Mouse (Mus musculus) frontal cortex, adult (tissue): ENCODE results near the gene Ahr.
A peak's percentile ranks its signal among the peaks of the same experiment; 100 is the strongest.

ENCODE experiments used
- ATAC-seq: cut with Nextera tagmentation; 2 replicates; pipeline ENCODE4 v1.9.2; 2017; ENCODE audit warnings: mild to moderate bottlenecking, moderate library complexity, mixed read lengths; ENCODE audit not compliant: low TSS enrichment

Ahr gene

GRCm38 (mm10) chr12:35534754-35535236, at the start of gene Ahr:
TSS of gene Ahr (minus strand) at chr12:35535038.
- ATAC-seq: peak; percentile 90

GRCm38 (mm10) chr12:35578826-35579225, 44.0 kb upstream of the Ahr start:
- ATAC-seq: no peak; the same call in 1 of the 2 replicates

DNA sequence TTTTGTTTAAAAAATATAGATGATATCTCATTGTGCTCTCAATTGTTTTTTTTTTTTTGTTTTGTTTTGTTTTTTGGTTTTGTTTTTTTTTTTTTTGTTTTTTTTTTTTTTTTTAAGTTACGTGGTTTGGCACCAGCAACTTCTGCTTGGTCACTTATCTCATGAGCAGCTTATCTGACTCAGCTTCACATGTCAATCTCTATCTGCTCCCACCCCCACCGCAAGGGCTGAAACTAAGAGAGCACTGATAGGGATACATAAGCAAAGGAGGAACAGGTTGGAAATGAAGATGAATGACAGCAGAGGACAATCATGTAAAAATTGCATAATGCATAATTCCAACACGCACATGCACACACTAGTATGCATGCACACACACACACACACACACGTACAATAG, 41.3 kb upstream of the Ahr start:
- ATAC-seq: no peak

- ATAC-seq: no peak
These were observed 38.9 kb upstream of the Ahr start for GRCm38 (mm10) chr12:35573713-35574112.

DNA sequence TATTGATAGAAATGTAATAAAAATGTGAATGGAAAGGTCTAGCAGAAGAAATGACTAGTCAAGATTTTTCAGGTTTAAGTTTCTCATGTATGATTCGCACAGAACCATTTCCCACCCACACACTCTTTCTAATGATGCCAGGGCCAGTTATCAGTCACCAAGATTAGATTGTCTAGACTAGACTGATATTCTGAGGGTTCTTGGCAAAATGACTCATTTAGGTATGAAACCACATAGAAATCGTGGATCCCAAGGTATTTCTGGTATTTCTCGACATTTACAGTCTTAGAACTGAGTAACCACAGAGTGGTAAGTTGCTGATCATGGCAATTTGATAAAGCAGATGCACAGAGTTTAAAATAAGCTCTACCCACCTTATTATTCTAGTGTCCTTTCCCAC, 28.0 kb upstream of the Ahr start:
- no peak for ATAC-seq

- ATAC-seq: no peak
These were observed 24.0 kb upstream of the Ahr start for GRCm38 (mm10) chr12:35558868-35559267.

GRCm38 (mm10) chr12:35555925-35556324, 21.1 kb upstream of the Ahr start:
- no peak for ATAC-seq

DNA sequence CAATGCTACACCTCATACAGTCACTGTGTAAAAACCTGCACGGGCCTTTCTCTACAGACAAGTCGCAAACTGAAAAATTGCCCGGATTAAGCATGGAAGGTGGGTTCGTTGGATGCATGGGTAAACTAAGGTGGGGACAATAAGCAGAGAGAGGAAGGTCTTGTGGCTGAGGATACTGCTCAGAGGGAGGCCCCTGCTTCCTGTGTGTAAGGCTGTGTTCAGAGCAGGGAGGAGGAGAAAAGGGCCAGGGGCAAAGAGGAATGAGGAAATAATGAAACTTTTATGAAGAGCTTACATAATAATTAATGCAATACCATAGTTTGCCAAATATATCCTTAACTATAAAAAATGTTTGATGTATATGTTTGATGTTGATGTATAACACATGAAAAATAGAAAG, 19.5 kb upstream of the Ahr start:
- no peak for ATAC-seq

GRCm38 (mm10) chr12:35553174-35553573, 18.3 kb upstream of the Ahr start:
- ATAC-seq: no peak

GRCm38 (mm10) chr12:35550299-35550698, 15.5 kb upstream of the Ahr start:
- no peak for ATAC-seq

DNA sequence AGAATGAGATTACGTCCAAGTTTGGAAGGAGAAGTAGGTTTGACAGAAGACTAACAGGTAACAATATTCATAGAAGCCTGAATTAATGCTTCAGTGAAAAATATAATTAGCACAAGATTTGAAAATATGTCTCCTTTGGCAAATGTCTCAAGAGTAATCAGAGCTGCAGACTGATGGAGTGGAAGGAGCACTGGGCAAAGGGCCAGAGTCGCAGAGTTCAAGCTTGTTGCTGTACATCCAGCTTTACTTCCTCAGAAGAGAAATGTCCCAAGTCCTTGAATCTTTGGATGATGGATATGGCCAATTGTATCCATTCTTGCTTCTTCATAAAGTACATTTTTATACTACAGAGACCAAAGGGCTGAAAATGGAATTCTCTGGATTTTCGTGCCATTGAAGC, 8.0 kb upstream of the Ahr start:
- no peak for ATAC-seq

GRCm38 (mm10) chr12:35538843-35539242, 4.0 kb upstream of the Ahr start:
- ATAC-seq: no peak

DNA sequence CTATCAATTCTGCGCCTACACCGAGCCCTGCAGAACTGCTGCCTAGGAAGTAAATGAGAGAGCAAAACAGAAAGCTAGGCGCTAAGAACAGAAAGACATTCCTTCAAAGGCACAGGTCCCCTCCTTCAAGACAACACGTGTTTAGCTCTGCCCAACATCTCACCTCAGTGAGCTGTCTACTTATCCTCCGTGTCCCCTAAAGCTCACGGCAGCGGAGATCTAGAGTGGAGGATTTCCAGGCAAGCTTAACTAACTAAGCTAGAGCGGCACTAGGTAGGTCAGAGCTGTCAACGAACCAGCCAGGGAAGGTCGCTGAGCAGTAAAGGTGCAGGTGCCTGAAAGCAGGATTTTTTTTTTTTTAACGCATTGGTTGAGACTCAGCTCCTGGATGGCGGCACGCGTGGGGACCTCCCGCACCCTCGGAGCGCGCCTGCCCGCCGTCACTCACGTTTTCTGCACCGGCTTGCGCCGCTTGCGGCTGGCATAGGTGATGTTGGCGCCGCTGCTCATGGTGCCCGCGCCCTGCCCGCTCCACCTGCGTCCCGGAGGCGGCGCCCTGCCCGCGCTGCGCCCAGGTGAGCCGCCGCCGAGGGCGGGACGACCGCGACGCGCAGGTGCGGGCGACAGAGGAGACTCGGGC, 604 bp downstream of the Ahr start:
- peak; percentile 62 for ATAC-seq

DNA sequence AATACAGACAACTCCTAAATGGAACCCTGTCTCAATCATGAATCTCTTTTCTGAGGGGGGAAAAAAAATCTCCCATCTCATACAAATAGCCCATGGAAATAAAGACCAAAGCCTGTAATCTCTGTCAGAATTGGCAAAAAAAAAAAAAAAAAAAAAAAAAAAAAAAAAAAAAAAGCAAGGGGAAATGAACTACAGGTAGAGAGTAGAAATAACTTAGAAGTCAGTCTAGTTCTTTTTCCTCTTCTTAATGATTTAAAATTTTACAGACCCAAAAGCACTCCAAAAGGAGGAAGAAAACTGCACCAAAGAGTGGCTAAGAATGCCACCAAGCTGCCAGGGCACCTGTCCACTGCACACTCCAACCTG, 1.1 kb downstream of the Ahr start:
- ATAC-seq: no peak

GRCm38 (mm10) chr12:35533133-35533532, 1.7 kb downstream of the Ahr start:
- ATAC-seq: no peak

DNA sequence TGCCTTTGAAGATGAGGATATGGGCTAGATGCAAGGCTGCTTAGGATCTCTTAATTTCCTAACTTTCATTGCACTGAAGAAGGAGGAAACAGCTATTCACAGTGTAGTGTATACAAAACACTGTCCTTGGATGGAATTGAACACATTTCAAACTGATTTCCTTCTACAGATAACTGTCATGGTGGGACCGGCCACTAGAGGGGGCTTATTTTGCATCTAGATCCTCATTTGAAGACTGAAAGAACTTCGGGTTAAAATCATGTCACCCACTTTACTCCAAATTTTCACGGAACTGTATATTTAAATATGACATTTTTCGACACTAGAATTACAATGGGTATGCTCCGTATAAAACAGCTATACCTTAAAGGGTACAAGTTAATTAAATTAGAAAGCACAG, 2.7 kb downstream of the Ahr start:
- 0 out of 2 replicates have a peak, but pooled peaks have one; percentile 35 for ATAC-seq

GRCm38 (mm10) chr12:35530587-35530986, 4.3 kb downstream of the Ahr start:
- ATAC-seq: no peak

DNA sequence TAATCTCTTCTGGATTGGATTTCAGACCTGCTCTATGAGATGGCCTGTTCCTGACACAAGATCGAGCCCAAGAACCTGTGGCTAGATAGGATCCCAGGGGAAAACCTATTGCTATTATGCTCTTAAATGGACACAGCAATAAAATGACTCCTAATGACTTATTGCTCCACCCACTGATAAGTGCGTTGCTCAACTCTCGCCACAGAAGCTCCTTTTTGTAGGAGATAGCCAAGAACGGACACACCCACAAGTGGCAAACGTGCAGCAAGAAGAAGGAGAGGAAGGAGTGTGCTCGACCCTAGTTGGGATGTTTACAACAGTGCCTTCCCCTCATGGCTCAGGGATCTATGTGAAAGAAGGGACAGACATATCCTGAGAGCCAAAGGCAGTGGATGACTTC, 7.4 kb downstream of the Ahr start:
- no peak for ATAC-seq

GRCm38 (mm10) chr12:35522585-35523103, 12.2 kb downstream of the Ahr start:
- ATAC-seq: no peak

- no peak for ATAC-seq
These were observed 19.2 kb downstream of the Ahr start for GRCm38 (mm10) chr12:35515621-35516020.

- ATAC-seq: no peak
These were observed 20.2 kb downstream of the Ahr start for GRCm38 (mm10) chr12:35514671-35515070.

- no peak for ATAC-seq
These were observed 24.1 kb downstream of the Ahr start for GRCm38 (mm10) chr12:35510711-35511110.

- ATAC-seq: no peak
These were observed 28.5 kb downstream of the Ahr start for GRCm38 (mm10) chr12:35506383-35506782.

- ATAC-seq: peak; percentile 52; the same call in 1 of the 2 replicates
These were observed 30.8 kb downstream of the Ahr start for GRCm38 (mm10) chr12:35504081-35504480.
